Comparison of ENCODE assay signal across 11 mouse cellular contexts in genomic region chr3:127930326-127931012, GRCm38 (mm10). TPM values are rescaled to one million over a fixed set of nuclear protein-coding genes. Genes with fewer than 3 reads are reported as not detected.
A peak's percentile ranks its signal among the peaks of the same experiment; 100 is the strongest.
DNase-seq lines count a peak whose midpoint lies in the region; ATAC-seq and TF ChIP-seq lines count a peak whose summit lies in the region.
"Had no signal": no experiment of that assay in that cellular context is flagged by ENCODE, and none has a peak within 500 bp of the region (broad histone marks: within the 10 kb centered on the region; RNA-seq: fewer than 3 reads in every experiment).

No protein-coding gene starts in this region.

- no peak for TF ChIP-seq POLR2A in bone marrow, adult 2 months (IDR thresholded peaks at IDR 0.05; ENCODE audit: borderline replicate concordance, control insufficient read depth, low read depth, low read length)

- no peak overlapping the region for H3K9ac ChIP-seq in heart, embryonic 14.5 days (ENCODE audit: low read length)
- H3K9ac ChIP-seq in intestine, embryonic 14.5 days (ENCODE audit: low read length), result no peak overlapping the region
- H3K9ac ChIP-seq in neural tube, embryonic 15.5 days (replicated peaks), result no peak overlapping the region

- intact Hi-C loops in heart, postnatal 36 days (cut with DNase I), result no loop called here
- intact Hi-C loops in left cerebral cortex, postnatal 25 days (cut with DNase I), result no loop called here

- H3K4me1 ChIP-seq in heart, embryonic 14.5 days (ENCODE audit: control insufficient read depth in 2 of 2, insufficient read depth in 2 of 2, low read length in 2 of 2), result peaks cover 7 to 8% of the 10 kb centered on the region in 2 experiments
- H3K4me1 ChIP-seq in bone marrow, adult 2 months (ENCODE audit: control insufficient read depth, insufficient read depth, low read length), result no peaks in the 10 kb centered on the region; the same call in 1 of the 2 replicates
- no peaks in the 10 kb centered on the region for H3K4me1 ChIP-seq in intestine, embryonic 14.5 days (replicated peaks; ENCODE audit: control insufficient read depth, insufficient read depth, low read length)
- H3K4me1 ChIP-seq in neural tube, embryonic 15.5 days, result no peaks in the 10 kb centered on the region
- H3K4me1 ChIP-seq: hindbrain, embryonic 10.5 days had no signal

- 65% methylated on average over 9 of the region's 9 CpGs for WGBS in heart, embryonic 14.5 days
- WGBS in bone marrow, adult 2 months, result 69% methylated on average over 9 of the region's 9 CpGs
- 73% methylated on average over 9 of the region's 9 CpGs for WGBS in intestine, embryonic 14.5 days
- 92% methylated on average over 9 of the region's 9 CpGs for WGBS in neural tube, embryonic 15.5 days

- H3K9me3 ChIP-seq in heart, embryonic 14.5 days (ENCODE audit: control insufficient read depth, low read length), result no peaks in the 10 kb centered on the region
- H3K9me3 ChIP-seq in intestine, embryonic 14.5 days (ENCODE audit: control insufficient read depth, low read length), result no peaks in the 10 kb centered on the region
- H3K9me3 ChIP-seq in neural tube, embryonic 15.5 days (replicated peaks), result no peaks in the 10 kb centered on the region

- H3K36me3 ChIP-seq in heart, embryonic 14.5 days (ENCODE audit: control insufficient read depth, insufficient read depth, low read length), result no peaks in the 10 kb centered on the region
- H3K36me3 ChIP-seq in intestine, embryonic 14.5 days (ENCODE audit: control insufficient read depth, insufficient read depth, low read length), result no peaks in the 10 kb centered on the region
- H3K36me3 ChIP-seq in neural tube, embryonic 15.5 days, result no peaks in the 10 kb centered on the region
- H3K36me3 ChIP-seq: hindbrain, embryonic 10.5 days had no signal

- H3K27me3 ChIP-seq in heart, embryonic 14.5 days (ENCODE audit: control insufficient read depth, insufficient read depth, low read length), result no peaks in the 10 kb centered on the region
- H3K27me3 ChIP-seq in intestine, embryonic 14.5 days (replicated peaks; ENCODE audit: control insufficient read depth, insufficient read depth, low read length), result no peaks in the 10 kb centered on the region
- H3K27me3 ChIP-seq in neural tube, embryonic 15.5 days (replicated peaks), result no peaks in the 10 kb centered on the region

- DNase-seq in heart, postnatal 36 days, result no peak
- DNase-seq in intestine, embryonic 14.5 days (ENCODE audit: low spot score), result peak; percentile 47
- no peak for DNase-seq in left cerebral cortex, postnatal 25 days (ENCODE audit: low spot score in 2 of 2)
- DNase-seq in adrenal gland, postnatal 25 days, result no peak
- DNase-seq: cerebellum, adult 2 months had no signal

- TF ChIP-seq CTCF in bone marrow, adult 2 months (IDR thresholded peaks at IDR 0.05; ENCODE audit: control insufficient read depth, insufficient read depth, low read length), result no peak

- 0 out of 2 replicates have a peak overlapping the region, but pooled peaks have one; percentile 9 for H3K4me2 ChIP-seq in heart, embryonic 14.5 days (ENCODE audit: low read length)
- no peak overlapping the region for H3K4me2 ChIP-seq in intestine, embryonic 14.5 days (ENCODE audit: low read length)
- H3K4me2 ChIP-seq in neural tube, embryonic 15.5 days, result no peak overlapping the region

- peak overlapping the region; percentile 12 to 57; a peak in 2 of 4 replicates for H3K27ac ChIP-seq in heart, embryonic 14.5 days (replicated peaks in 1 of 2; ENCODE audit: control insufficient read depth in 1 of 2, insufficient read depth in 1 of 2, low read depth in 2 of 2, low read length in 2 of 2)
- H3K27ac ChIP-seq in bone marrow, adult 2 months (ENCODE audit: control insufficient read depth, insufficient read depth, low read depth, low read length, poor library complexity), result peak overlapping the region; percentile 94
- H3K27ac ChIP-seq in intestine, embryonic 14.5 days (ENCODE audit: low read depth), result peak overlapping the region; percentile 36
- H3K27ac ChIP-seq in neural tube, embryonic 15.5 days (replicated peaks), result no peak overlapping the region
- H3K27ac ChIP-seq: hindbrain, embryonic 10.5 days; macrophage had no signal

- 0 out of 2 replicates have a peak, but pooled peaks have one; percentile 26 for ATAC-seq in heart, embryonic 14.5 days (ENCODE audit: insufficient number of reproducible peaks, insufficient read depth, low FRiP score, low read depth)
- peak; percentile 72 for ATAC-seq in intestine, embryonic 14.5 days (replicated peaks; ENCODE audit: low FRiP score, low TSS enrichment, low read depth)
- peak; percentile 98 for ATAC-seq in megakaryocyte-erythroid progenitor cell, adult 5-6 weeks (replicated peaks; ENCODE audit: low FRiP score, low TSS enrichment, poor library complexity, severe bottlenecking)
- ATAC-seq in neural tube, embryonic 15.5 days (ENCODE audit: low FRiP score), result no peak

- H3K4me3 ChIP-seq in heart, embryonic 14.5 days (ENCODE audit: control insufficient read depth in 1 of 2, insufficient read depth in 1 of 2, low read depth in 1 of 2, low read length in 2 of 2), result no peak overlapping the region
- H3K4me3 ChIP-seq in bone marrow, adult 2 months (replicated peaks; ENCODE audit: control insufficient read depth, low read depth, low read length), result peak overlapping the region; percentile 66
- H3K4me3 ChIP-seq in intestine, embryonic 14.5 days (ENCODE audit: low read depth, low read length), result no peak overlapping the region
- H3K4me3 ChIP-seq in neural tube, embryonic 15.5 days (replicated peaks), result no peak overlapping the region
- H3K4me3 ChIP-seq: hindbrain, embryonic 10.5 days had no signal

RNA-seq across cellular contexts. Expression of gene Fam241a, which starts 34.3 kb away (rescaled TPM):
- polyA plus RNA-seq in heart, embryonic 14.5 days (2014; fragmentation: Nextera tagmentation; extraction: Ambion mirVana), result 10.2 and 10.3 TPM in 2 replicates
- 1 to 10 TPM; 3.9 to 4.1 TPM for total RNA-seq in heart, postnatal 36 days (2021)
- 20.6 and 39.3 TPM in 2 replicates for polyA plus RNA-seq in bone marrow, adult 2 months (2011; ENCODE audit: insufficient read depth, insufficient read length, low replicate concordance, missing spikeins)
- polyA plus RNA-seq in intestine, embryonic 14.5 days (2014; fragmentation: Nextera tagmentation; extraction: Ambion mirVana), result 8.7 and 10.5 TPM in 2 replicates
- 54.3 and 72.8 TPM in 2 replicates for total RNA-seq in megakaryocyte-erythroid progenitor cell, adult 5-6 weeks (2014; fragmentation: Nextera tagmentation)
- 52.8 and 54.1 TPM in 2 replicates for total RNA-seq in megakaryocyte-erythroid progenitor cell, adult 5-6 weeks (2017)
- total RNA-seq in left cerebral cortex, postnatal 25 days (2021), result 1 to 10 TPM; 3.3 to 4.0 TPM
- total RNA-seq in adrenal gland, postnatal 25 days (2021), result 3.0 and 4.6 TPM in 2 replicates
- 7.7 and 8.7 TPM in 2 replicates for polyA plus RNA-seq in neural tube, embryonic 15.5 days (2015; fragmentation: Nextera tagmentation; extraction: Ambion mirVana)
